Mouse (Mus musculus): ENCODE measurements at regions not wholly inside any gene's neighbourhood (a gene's known extent, or its start where the extent isn't known, plus 50 kb on each side); places are given as distances from the start of the nearest gene placed in this dataset.

- Histone ChIP-seq H3K27me3 (ENCODE audit: control insufficient read depth, insufficient read depth, low read length) (no peaks in the 10 kb centered on the region), H3K4me3 (ENCODE audit: low read depth, low read length) (no peak overlapping the region), H3K9me3 (ENCODE audit: control insufficient read depth, low read length) (no peaks in the 10 kb centered on the region), H3K4me2 (replicated peaks; ENCODE audit: low read depth, low read length) (no peak overlapping the region), H3K9ac (ENCODE audit: low read depth, low read length) (no peak overlapping the region), H3K27ac (ENCODE audit: low read depth, low read length) (no peak overlapping the region), H3K36me3 (ENCODE audit: control insufficient read depth, insufficient read depth, low read length) (no peaks in the 10 kb centered on the region), H3K4me1 (replicated peaks; ENCODE audit: control insufficient read depth, insufficient read depth, low read length) (no peaks in the 10 kb centered on the region)
- ATAC-seq (ENCODE audit: low FRiP score) (no peak), DNase-seq (ENCODE audit: low spot score) (no peak)
- 74% methylated on average over 1 of the region's 1 CpGs for WGBS
These were observed 76.2 kb upstream of the Adcy1 start for GRCm38 (mm10) chr11:6987105-6987504.

- Histone ChIP-seq H3K9me3 (ENCODE audit: control insufficient read depth, low read length) (no peaks in the 10 kb centered on the region), H3K36me3 (ENCODE audit: control insufficient read depth, insufficient read depth, low read length) (no peaks in the 10 kb centered on the region), H3K4me3 (ENCODE audit: low read depth, low read length) (no peak overlapping the region), H3K4me2 (replicated peaks; ENCODE audit: low read depth, low read length) (no peak overlapping the region), H3K27ac (ENCODE audit: low read depth, low read length) (no peak overlapping the region), H3K4me1 (replicated peaks; ENCODE audit: control insufficient read depth, insufficient read depth, low read length) (no peaks in the 10 kb centered on the region), H3K9ac (ENCODE audit: low read depth, low read length) (no peak overlapping the region), H3K27me3 (ENCODE audit: control insufficient read depth, insufficient read depth, low read length) (no peaks in the 10 kb centered on the region)
- no peak for DNase-seq (ENCODE audit: low spot score)
- WGBS: 90% methylated on average over 7 of the region's 7 CpGs
- no peak for ATAC-seq (ENCODE audit: low FRiP score)
These were observed 81.2 kb upstream of the Adcy1 start for GRCm38 (mm10) chr11:6982076-6982475.

GRCm38 (mm10) chr11:6979656-6980055, 83.6 kb upstream of the Adcy1 start:
- H3K36me3 ChIP-seq (ENCODE audit: control insufficient read depth, insufficient read depth, low read length): no peaks in the 10 kb centered on the region
- no peak overlapping the region for H3K9ac ChIP-seq (ENCODE audit: low read depth, low read length)
- H3K27ac ChIP-seq (ENCODE audit: low read depth, low read length): no peak overlapping the region
- H3K9me3 ChIP-seq (ENCODE audit: control insufficient read depth, low read length): no peaks in the 10 kb centered on the region
- no peaks in the 10 kb centered on the region for H3K27me3 ChIP-seq (ENCODE audit: control insufficient read depth, insufficient read depth, low read length)
- H3K4me3 ChIP-seq (ENCODE audit: low read depth, low read length): no peak overlapping the region
- no peak for DNase-seq (ENCODE audit: low spot score)
- no peak overlapping the region for H3K4me2 ChIP-seq (replicated peaks; ENCODE audit: low read depth, low read length)
- WGBS: 74% methylated on average over 3 of the region's 3 CpGs
- no peaks in the 10 kb centered on the region for H3K4me1 ChIP-seq (replicated peaks; ENCODE audit: control insufficient read depth, insufficient read depth, low read length)
- ATAC-seq (ENCODE audit: low FRiP score): no peak

GRCm38 (mm10) chr11:6969196-6969595, 94.1 kb upstream of the Adcy1 start:
- WGBS: 67% methylated on average over 1 of the region's 1 CpGs
- Histone ChIP-seq H3K4me3 (ENCODE audit: low read depth, low read length) (no peak overlapping the region), H3K4me2 (replicated peaks; ENCODE audit: low read depth, low read length) (no peak overlapping the region), H3K4me1 (replicated peaks; ENCODE audit: control insufficient read depth, insufficient read depth, low read length) (no peaks in the 10 kb centered on the region), H3K36me3 (ENCODE audit: control insufficient read depth, insufficient read depth, low read length) (no peaks in the 10 kb centered on the region), H3K9ac (ENCODE audit: low read depth, low read length) (no peak overlapping the region), H3K27me3 (ENCODE audit: control insufficient read depth, insufficient read depth, low read length) (no peaks in the 10 kb centered on the region), H3K27ac (ENCODE audit: low read depth, low read length) (no peak overlapping the region), H3K9me3 (ENCODE audit: control insufficient read depth, low read length) (no peaks in the 10 kb centered on the region)
- ATAC-seq (ENCODE audit: low FRiP score) (no peak), DNase-seq (ENCODE audit: low spot score) (no peak)

- Histone ChIP-seq H3K9ac (ENCODE audit: low read depth, low read length) (no peak overlapping the region), H3K27me3 (ENCODE audit: control insufficient read depth, insufficient read depth, low read length) (no peaks in the 10 kb centered on the region), H3K4me1 (replicated peaks; ENCODE audit: control insufficient read depth, insufficient read depth, low read length) (no peaks in the 10 kb centered on the region), H3K36me3 (ENCODE audit: control insufficient read depth, insufficient read depth, low read length) (no peaks in the 10 kb centered on the region), H3K4me2 (replicated peaks; ENCODE audit: low read depth, low read length) (no peak overlapping the region), H3K27ac (ENCODE audit: low read depth, low read length) (no peak overlapping the region), H3K4me3 (ENCODE audit: low read depth, low read length) (no peak overlapping the region), H3K9me3 (ENCODE audit: control insufficient read depth, low read length) (no peaks in the 10 kb centered on the region)
- ATAC-seq (ENCODE audit: low FRiP score) (no peak), DNase-seq (ENCODE audit: low spot score) (no peak)
- 88% methylated on average over 5 of the region's 5 CpGs for WGBS
These were observed 96.3 kb upstream of the Adcy1 start for GRCm38 (mm10) chr11:6966968-6967367.

- Histone ChIP-seq H3K27ac (ENCODE audit: low read depth, low read length) (no peak overlapping the region), H3K4me1 (replicated peaks; ENCODE audit: control insufficient read depth, insufficient read depth, low read length) (no peaks in the 10 kb centered on the region), H3K9me3 (ENCODE audit: control insufficient read depth, low read length) (no peaks in the 10 kb centered on the region), H3K27me3 (ENCODE audit: control insufficient read depth, insufficient read depth, low read length) (no peaks in the 10 kb centered on the region), H3K4me3 (ENCODE audit: low read depth, low read length) (no peak overlapping the region), H3K36me3 (ENCODE audit: control insufficient read depth, insufficient read depth, low read length) (no peaks in the 10 kb centered on the region), H3K9ac (ENCODE audit: low read depth, low read length) (no peak overlapping the region), H3K4me2 (replicated peaks; ENCODE audit: low read depth, low read length) (no peak overlapping the region)
- DNase-seq (ENCODE audit: low spot score) (no peak), ATAC-seq (ENCODE audit: low FRiP score) (no peak)
- WGBS: 65% methylated on average over 2 of the region's 2 CpGs
These were observed 98.8 kb upstream of the Adcy1 start for GRCm38 (mm10) chr11:6964524-6964923.

GRCm38 (mm10) chr11:6963600-6963999, 99.7 kb upstream of the Adcy1 start:
- H3K27me3 ChIP-seq (ENCODE audit: control insufficient read depth, insufficient read depth, low read length): no peaks in the 10 kb centered on the region
- no peak overlapping the region for H3K9ac ChIP-seq (ENCODE audit: low read depth, low read length)
- H3K9me3 ChIP-seq (ENCODE audit: control insufficient read depth, low read length): no peaks in the 10 kb centered on the region
- H3K27ac ChIP-seq (ENCODE audit: low read depth, low read length): no peak overlapping the region
- DNase-seq (ENCODE audit: low spot score) (no peak), ATAC-seq (ENCODE audit: low FRiP score) (no peak)
- no peak overlapping the region for H3K4me2 ChIP-seq (replicated peaks; ENCODE audit: low read depth, low read length)
- no peak overlapping the region for H3K4me3 ChIP-seq (ENCODE audit: low read depth, low read length)
- no peaks in the 10 kb centered on the region for H3K36me3 ChIP-seq (ENCODE audit: control insufficient read depth, insufficient read depth, low read length)
- no peaks in the 10 kb centered on the region for H3K4me1 ChIP-seq (replicated peaks; ENCODE audit: control insufficient read depth, insufficient read depth, low read length)
- WGBS: 86% methylated on average over 3 of the region's 3 CpGs

- ATAC-seq (ENCODE audit: low FRiP score) (no peak), DNase-seq (ENCODE audit: low spot score) (no peak)
- H3K27me3 ChIP-seq (ENCODE audit: control insufficient read depth, insufficient read depth, low read length): no peaks in the 10 kb centered on the region
- 89% methylated on average over 1 of the region's 1 CpGs for WGBS
- no peaks in the 10 kb centered on the region for H3K36me3 ChIP-seq (ENCODE audit: control insufficient read depth, insufficient read depth, low read length)
- H3K4me1 ChIP-seq (replicated peaks; ENCODE audit: control insufficient read depth, insufficient read depth, low read length): no peaks in the 10 kb centered on the region
- no peak overlapping the region for H3K27ac ChIP-seq (ENCODE audit: low read depth, low read length)
- no peak overlapping the region for H3K9ac ChIP-seq (ENCODE audit: low read depth, low read length)
- H3K9me3 ChIP-seq (ENCODE audit: control insufficient read depth, low read length): no peaks in the 10 kb centered on the region
- no peak overlapping the region for H3K4me2 ChIP-seq (replicated peaks; ENCODE audit: low read depth, low read length)
- H3K4me3 ChIP-seq (ENCODE audit: low read depth, low read length): no peak overlapping the region
These were observed 100.3 kb upstream of the Adcy1 start for GRCm38 (mm10) chr11:6962786-6963575.

GRCm38 (mm10) chr11:6962322-6962721, 101.0 kb upstream of the Adcy1 start:
- Histone ChIP-seq H3K4me2 (replicated peaks; ENCODE audit: low read depth, low read length) (no peak overlapping the region), H3K9ac (ENCODE audit: low read depth, low read length) (no peak overlapping the region), H3K27me3 (ENCODE audit: control insufficient read depth, insufficient read depth, low read length) (no peaks in the 10 kb centered on the region), H3K4me1 (replicated peaks; ENCODE audit: control insufficient read depth, insufficient read depth, low read length) (no peaks in the 10 kb centered on the region), H3K36me3 (ENCODE audit: control insufficient read depth, insufficient read depth, low read length) (no peaks in the 10 kb centered on the region), H3K4me3 (ENCODE audit: low read depth, low read length) (no peak overlapping the region), H3K27ac (ENCODE audit: low read depth, low read length) (no peak overlapping the region), H3K9me3 (ENCODE audit: control insufficient read depth, low read length) (no peaks in the 10 kb centered on the region)
- DNase-seq (ENCODE audit: low spot score) (no peak), ATAC-seq (ENCODE audit: low FRiP score) (no peak)

Measured in hindbrain, embryonic 11.5 days (tissue).